Mouse (Mus musculus): ENCODE data around the gene Iapp. TPM values are rescaled to one million over a fixed set of nuclear protein-coding genes. Genes with fewer than 3 reads are reported as not detected.
"Not testable (repeated sequence)": the region's sequence is repeated elsewhere in the genome, so short reads cannot be mapped to it uniquely, and the experiment has no call there.

Iapp gene
- polyA plus RNA-seq (2016; fragmentation: Nextera tagmentation; extraction: Ambion mirVana): 0.20 TPM in 1 of 2 replicates, not detected in the other

DNA sequence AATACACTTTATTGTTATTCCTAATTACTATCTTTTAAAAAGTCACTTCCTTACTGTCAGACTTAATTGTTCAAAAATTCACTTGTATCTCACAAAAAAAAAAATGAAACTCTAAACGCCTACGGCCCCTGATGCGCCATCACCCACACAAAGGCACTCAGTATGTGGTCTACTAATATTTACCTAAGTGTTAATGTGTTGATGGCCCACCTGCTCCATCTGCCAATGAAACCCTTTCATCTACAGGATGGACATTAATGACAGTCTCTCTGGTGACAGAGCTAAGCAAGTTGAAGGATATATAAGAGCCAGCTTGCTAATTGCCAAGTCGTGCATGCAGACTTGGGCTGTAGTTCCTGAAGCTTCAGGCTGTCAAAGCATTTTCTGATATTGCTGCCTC, at the start of gene Iapp:
Iapp (plus strand) TSS at position 326 of the 400 bp plus-strand sequence.
- Histone ChIP-seq H3K36me3 (no peaks in the 10 kb centered on the region), H3K9me3 (no peaks in the 10 kb centered on the region), H3K4me1 (no peaks in the 10 kb centered on the region), H3K27me3 (no peaks in the 10 kb centered on the region), H3K27ac (no peak within 1 kb of the TSS), H3K9ac (no peak within 1 kb of the TSS), H3K4me2 (replicated peaks) (no peak within 1 kb of the TSS), H3K4me3 (no peak within 1 kb of the TSS)
- WGBS: 59% methylated on average over 4 of the region's 4 CpGs
- ATAC-seq (ENCODE audit: insufficient number of reproducible peaks, insufficient read depth, low FRiP score, low TSS enrichment): no peak

DNA sequence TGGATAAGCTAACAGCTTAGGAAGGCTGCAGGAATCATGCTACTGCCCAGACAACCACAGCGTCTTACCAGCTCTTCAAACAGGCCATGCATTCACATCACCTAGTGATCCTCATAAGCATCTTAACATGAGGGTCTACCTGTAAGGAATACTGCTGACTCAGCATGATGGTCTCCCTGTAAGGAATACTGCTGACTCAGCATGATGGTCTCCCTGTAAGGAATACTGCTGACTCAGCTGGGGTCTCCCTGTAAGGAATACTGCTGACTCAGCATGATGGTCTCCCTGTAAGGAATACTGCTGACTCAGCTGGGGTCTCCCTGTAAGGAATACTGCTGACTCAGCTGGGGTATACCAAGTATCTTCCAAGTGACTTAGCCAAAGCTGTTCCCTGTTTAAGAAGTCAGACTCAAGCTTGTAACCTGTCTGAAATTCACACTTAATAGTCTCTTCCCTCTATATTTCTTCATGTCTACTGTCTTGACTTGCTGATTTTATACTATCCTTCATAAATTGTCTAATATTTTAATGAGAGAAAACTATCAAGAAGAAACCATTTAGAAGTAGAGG, 47.4 kb upstream of the Iapp start:
- not testable (repeated sequence) for H3K4me3 ChIP-seq; H3K27me3 ChIP-seq; H3K27ac ChIP-seq; H3K4me2 ChIP-seq (replicated peaks); H3K9ac ChIP-seq; ATAC-seq (ENCODE audit: insufficient number of reproducible peaks, insufficient read depth, low FRiP score, low TSS enrichment); H3K36me3 ChIP-seq; H3K4me1 ChIP-seq; H3K9me3 ChIP-seq
- WGBS: 85% methylated on average over 1 of the region's 1 CpGs

DNA sequence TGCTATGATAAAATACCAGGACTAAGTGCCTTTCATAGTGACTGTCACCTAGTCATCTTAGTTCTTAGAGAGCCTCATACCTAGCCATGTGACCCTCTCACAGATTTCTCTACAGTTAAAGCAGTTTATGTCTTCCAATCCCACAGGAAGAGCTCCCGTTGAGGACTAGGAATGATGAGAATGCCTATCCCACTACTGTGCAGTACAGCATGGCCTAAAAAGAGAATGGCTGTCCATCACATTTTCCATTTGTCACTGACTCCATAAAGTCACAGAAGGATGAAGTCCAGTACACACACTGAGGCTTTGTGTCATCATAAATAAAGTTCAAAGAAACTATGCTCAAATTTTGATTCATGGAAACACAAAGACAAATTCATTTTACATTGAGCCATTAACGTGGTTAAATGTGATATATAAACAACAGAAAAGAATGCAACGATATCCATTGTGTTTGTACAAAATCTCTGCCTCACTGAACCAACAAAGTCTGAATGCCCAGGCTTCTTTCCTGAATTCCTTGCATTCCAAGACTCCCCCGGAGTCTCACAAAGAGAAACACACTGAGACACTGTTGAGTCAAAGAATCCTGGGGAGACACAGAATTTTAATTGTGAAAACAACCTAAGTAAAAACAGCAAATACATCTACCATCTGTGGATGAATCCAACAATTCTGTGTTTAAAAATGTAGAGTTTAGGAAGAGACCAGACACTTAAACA, 22.3 kb upstream of the Iapp start:
- Histone ChIP-seq H3K27me3 (no peaks in the 10 kb centered on the region), H3K4me3 (no peak overlapping the region), H3K27ac (no peak overlapping the region), H3K36me3 (no peaks in the 10 kb centered on the region), H3K4me1 (no peaks in the 10 kb centered on the region), H3K4me2 (replicated peaks) (no peak overlapping the region), H3K9ac (no peak overlapping the region), H3K9me3 (no peaks in the 10 kb centered on the region)
- WGBS: 15% methylated on average over 4 of the region's 4 CpGs
- no peak for ATAC-seq (ENCODE audit: insufficient number of reproducible peaks, insufficient read depth, low FRiP score, low TSS enrichment)

DNA sequence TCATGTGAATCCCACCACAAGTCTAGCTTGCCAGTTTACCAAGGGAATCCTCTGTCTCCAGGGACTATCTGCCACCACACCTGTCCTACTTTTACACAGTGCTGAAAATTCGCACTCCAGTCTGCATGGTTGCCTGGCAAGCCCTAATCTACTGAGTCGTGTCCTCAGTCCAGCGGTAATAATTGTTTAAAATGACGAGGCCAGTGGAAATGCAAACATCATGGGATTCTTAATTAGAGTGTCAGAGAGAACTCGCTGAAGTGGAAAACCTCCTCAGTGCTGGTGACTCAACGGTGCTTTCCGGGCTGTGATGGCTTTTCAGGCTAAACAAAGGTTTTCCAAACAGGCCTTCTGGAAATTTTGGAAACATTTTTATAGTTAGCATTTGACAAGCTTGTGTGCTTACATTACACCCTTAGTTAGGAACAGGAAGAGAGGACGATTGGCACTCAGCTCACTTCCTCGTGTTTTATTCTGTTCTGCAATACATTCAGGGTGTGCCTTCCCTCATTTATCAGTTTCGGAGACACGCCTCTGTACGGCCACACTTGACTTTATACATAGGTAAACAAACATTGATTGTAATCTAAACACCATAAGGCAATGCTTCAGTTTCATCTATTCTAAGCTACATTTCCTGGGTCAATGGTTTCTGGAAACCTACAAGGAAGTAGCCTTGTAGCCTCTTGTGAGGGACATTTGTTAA, 8.7 kb upstream of the Iapp start:
- no peak for ATAC-seq (ENCODE audit: insufficient number of reproducible peaks, insufficient read depth, low FRiP score, low TSS enrichment)
- Histone ChIP-seq H3K4me3 (no peak overlapping the region), H3K27ac (no peak overlapping the region), H3K4me1 (no peaks in the 10 kb centered on the region), H3K27me3 (no peaks in the 10 kb centered on the region), H3K9me3 (no peaks in the 10 kb centered on the region), H3K9ac (no peak overlapping the region), H3K4me2 (replicated peaks) (no peak overlapping the region), H3K36me3 (no peaks in the 10 kb centered on the region)
- 77% methylated on average over 12 of the region's 12 CpGs for WGBS

DNA sequence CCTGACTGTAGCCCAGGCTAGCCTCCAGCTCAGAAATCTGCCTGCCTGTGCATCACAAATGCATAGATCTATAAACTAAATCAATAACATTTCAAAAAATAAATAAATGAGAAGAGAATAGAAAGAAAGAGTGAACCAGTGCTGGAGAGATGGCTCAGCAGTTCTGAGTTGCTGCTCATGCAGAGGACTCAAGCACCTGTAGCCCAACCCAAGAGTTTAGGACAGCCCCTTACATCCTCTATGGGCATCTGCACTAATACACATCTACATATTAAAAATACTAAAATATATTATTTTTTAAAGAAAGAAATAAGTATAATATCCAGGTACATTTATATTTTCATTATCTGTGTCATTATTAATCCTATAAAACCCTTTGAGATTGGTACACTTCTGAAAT, 6.9 kb downstream of the Iapp start:
- Histone ChIP-seq H3K4me2 (replicated peaks) (no peak overlapping the region), H3K27me3 (no peaks in the 10 kb centered on the region), H3K4me3 (no peak overlapping the region), H3K9me3 (peaks cover 4% of the 10 kb centered on the region), H3K36me3 (no peaks in the 10 kb centered on the region), H3K27ac (no peak overlapping the region), H3K9ac (no peak overlapping the region), H3K4me1 (no peaks in the 10 kb centered on the region)
- ATAC-seq (ENCODE audit: insufficient number of reproducible peaks, insufficient read depth, low FRiP score, low TSS enrichment): no peak

GRCm38 (mm10) chr6:142314285-142314684, 16.1 kb downstream of the Iapp start:
- Histone ChIP-seq H3K4me3 (no peak overlapping the region), H3K9ac (no peak overlapping the region), H3K27me3 (no peaks in the 10 kb centered on the region), H3K4me2 (replicated peaks) (no peak overlapping the region), H3K36me3 (no peaks in the 10 kb centered on the region), H3K9me3 (peaks cover 4% of the 10 kb centered on the region), H3K4me1 (no peaks in the 10 kb centered on the region), H3K27ac (no peak overlapping the region)
- WGBS: 76% methylated on average over 5 of the region's 5 CpGs
- no peak for ATAC-seq (ENCODE audit: insufficient number of reproducible peaks, insufficient read depth, low FRiP score, low TSS enrichment)

DNA sequence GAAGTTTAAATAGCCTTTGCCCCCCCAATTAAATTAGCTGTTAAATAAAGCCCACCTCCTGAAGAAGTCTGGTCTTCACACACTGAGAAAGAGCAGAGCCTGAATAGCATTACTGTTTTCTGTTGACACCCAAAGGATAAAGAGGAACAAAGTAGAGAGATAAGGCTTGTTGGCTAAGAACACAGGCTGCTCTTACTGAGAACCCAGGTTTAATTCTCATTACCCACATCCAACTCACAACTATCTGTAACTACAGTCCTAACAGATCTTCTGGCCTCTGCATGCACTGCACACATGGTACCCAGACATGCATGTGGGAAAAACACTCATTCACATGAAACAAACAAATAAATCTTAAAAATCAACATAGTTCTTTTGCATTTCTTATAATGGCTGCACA, 18.9 kb downstream of the Iapp start:
- H3K4me3 ChIP-seq: no peak overlapping the region
- ATAC-seq (ENCODE audit: insufficient number of reproducible peaks, insufficient read depth, low FRiP score, low TSS enrichment): no peak
- H3K4me1 ChIP-seq: no peaks in the 10 kb centered on the region
- no peaks in the 10 kb centered on the region for H3K36me3 ChIP-seq
- H3K9ac ChIP-seq: no peak overlapping the region
- no peaks in the 10 kb centered on the region for H3K9me3 ChIP-seq
- no peak overlapping the region for H3K27ac ChIP-seq
- no peaks in the 10 kb centered on the region for H3K27me3 ChIP-seq
- H3K4me2 ChIP-seq (replicated peaks): no peak overlapping the region

DNA sequence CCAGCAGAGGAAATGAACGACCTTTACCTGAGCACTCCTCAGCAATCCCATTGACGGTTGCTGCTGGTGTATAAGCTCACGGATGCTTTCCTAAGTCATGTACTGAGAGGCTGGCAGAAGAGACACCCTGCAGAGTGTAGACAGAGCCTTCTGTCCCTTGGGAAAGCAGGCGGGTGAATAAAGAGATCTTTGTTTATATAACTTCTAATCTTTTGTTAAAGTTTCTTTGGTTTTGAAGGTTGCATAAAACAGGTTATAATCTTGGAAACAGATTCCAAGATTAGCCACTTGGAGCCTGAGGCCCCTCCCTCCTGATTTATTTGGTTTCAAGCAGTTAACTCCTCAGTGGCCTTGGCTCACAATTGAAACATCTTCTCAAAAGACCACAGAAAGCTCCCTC, 24.7 kb downstream of the Iapp start, which contains the start of gene Slco1a5:
Slco1a5 (minus strand) TSS at position 101 of the 400 bp plus-strand sequence.
- H3K36me3 ChIP-seq: no peaks in the 10 kb centered on the region
- H3K9me3 ChIP-seq: no peaks in the 10 kb centered on the region
- 19% methylated on average over 4 of the region's 4 CpGs for WGBS
- H3K4me2 ChIP-seq (replicated peaks): no peak within 1 kb of the TSS
- no peak within 1 kb of the TSS for H3K4me3 ChIP-seq
- ATAC-seq (ENCODE audit: insufficient number of reproducible peaks, insufficient read depth, low FRiP score, low TSS enrichment): no peak
- H3K27me3 ChIP-seq: no peaks in the 10 kb centered on the region
- H3K4me1 ChIP-seq: no peaks in the 10 kb centered on the region
- H3K27ac ChIP-seq: no peak within 1 kb of the TSS
- H3K9ac ChIP-seq: no peak within 1 kb of the TSS

DNA sequence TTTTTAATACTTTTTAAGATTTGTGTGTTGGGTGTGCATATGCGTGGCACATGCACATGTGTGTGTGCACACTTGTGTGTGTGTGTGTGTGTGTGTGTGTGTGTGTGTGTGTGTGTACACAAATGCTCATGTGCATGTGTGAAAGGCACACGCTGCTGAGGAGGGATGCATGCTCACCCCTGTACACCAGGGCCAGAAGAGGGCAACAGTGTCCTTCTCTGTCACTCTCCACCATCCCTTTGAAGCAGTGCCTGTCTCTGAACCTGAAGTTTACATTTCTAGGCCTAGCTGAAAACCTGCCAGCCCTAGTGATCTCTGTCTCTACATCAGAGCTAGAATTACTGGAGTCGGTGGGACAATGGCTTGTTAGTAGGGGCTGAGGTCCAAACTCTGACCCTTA, 28.4 kb downstream of the Iapp start:
- Histone ChIP-seq H3K27ac (no peak overlapping the region), H3K4me1 (no peaks in the 10 kb centered on the region), H3K27me3 (no peaks in the 10 kb centered on the region), H3K4me2 (replicated peaks) (no peak overlapping the region), H3K4me3 (no peak overlapping the region), H3K36me3 (no peaks in the 10 kb centered on the region), H3K9me3 (no peaks in the 10 kb centered on the region), H3K9ac (no peak overlapping the region)
- no peak; the same call in 1 of the 2 replicates for ATAC-seq (ENCODE audit: insufficient number of reproducible peaks, insufficient read depth, low FRiP score, low TSS enrichment)
- 76% methylated on average over 3 of the region's 3 CpGs for WGBS

DNA sequence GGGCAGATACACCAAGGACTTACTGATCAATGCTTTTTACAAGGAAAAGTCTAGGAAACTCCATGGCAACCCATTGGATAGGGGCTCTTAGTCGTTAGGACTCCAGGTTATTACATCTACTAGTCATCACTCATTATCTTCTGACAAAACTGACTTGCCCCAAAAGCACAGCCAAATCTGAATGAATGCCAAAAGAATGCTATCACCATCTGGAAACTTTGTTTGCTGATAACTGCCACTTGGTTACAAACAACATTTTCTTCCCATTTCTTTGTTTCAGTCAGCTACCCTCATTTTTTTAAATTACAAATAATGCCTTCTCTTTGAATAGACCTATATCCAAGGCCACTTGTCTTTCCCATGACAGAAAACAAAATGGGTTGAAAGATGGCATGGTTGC, 31.0 kb downstream of the Iapp start:
- ATAC-seq (ENCODE audit: insufficient number of reproducible peaks, insufficient read depth, low FRiP score, low TSS enrichment): no peak
- Histone ChIP-seq H3K9ac (no peak overlapping the region), H3K27ac (no peak overlapping the region)

DNA sequence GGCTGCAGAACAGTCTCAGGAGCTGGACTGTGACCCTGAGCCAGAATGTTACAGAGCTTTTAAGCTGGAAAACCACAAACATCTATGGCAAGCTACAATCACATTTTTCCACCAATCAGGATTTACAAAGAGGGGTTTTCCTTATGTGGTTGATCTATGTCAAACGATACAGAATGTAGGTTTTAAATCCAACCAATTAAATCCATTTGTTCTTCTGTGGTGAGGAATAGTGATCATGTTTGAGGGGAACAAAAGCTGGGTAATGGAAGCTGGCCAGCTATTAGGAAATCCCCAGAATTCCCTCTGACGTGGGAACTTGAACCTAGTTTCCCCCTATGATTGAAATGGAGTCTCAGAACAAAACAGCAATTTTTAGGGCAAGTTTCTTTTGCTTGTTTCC, 40.7 kb downstream of the Iapp start:
- Histone ChIP-seq H3K9me3 (no peaks in the 10 kb centered on the region), H3K36me3 (no peaks in the 10 kb centered on the region), H3K9ac (no peak overlapping the region), H3K4me2 (replicated peaks) (no peak overlapping the region), H3K4me3 (no peak overlapping the region), H3K4me1 (no peaks in the 10 kb centered on the region), H3K27ac (no peak overlapping the region), H3K27me3 (no peaks in the 10 kb centered on the region)
- WGBS: 74% methylated on average over 2 of the region's 2 CpGs
- ATAC-seq (ENCODE audit: insufficient number of reproducible peaks, insufficient read depth, low FRiP score, low TSS enrichment): no peak

More for the DNA sequence above, 31.0 kb downstream of the Iapp start:
- no peaks in the 10 kb centered on the region for H3K27me3 ChIP-seq
- no peaks in the 10 kb centered on the region for H3K36me3 ChIP-seq
- no peaks in the 10 kb centered on the region for H3K9me3 ChIP-seq
- WGBS: 69% methylated on average over 1 of the region's 1 CpGs
- no peak overlapping the region for H3K4me2 ChIP-seq (replicated peaks)
- no peak overlapping the region for H3K4me3 ChIP-seq
- H3K4me1 ChIP-seq: no peaks in the 10 kb centered on the region

GRCm38 (mm10) chr6:142339576-142339975, 41.4 kb downstream of the Iapp start:
- Histone ChIP-seq H3K9ac (no peak overlapping the region), H3K27me3 (no peaks in the 10 kb centered on the region), H3K9me3 (no peaks in the 10 kb centered on the region), H3K27ac (no peak overlapping the region), H3K4me1 (no peaks in the 10 kb centered on the region), H3K36me3 (no peaks in the 10 kb centered on the region), H3K4me3 (no peak overlapping the region), H3K4me2 (replicated peaks) (no peak overlapping the region)
- ATAC-seq (ENCODE audit: insufficient number of reproducible peaks, insufficient read depth, low FRiP score, low TSS enrichment): no peak
- 12% methylated on average over 2 of the region's 2 CpGs for WGBS
